Comparison of ENCODE assay signal across 10 mouse cellular contexts in genomic region chr13:6636520-6636919, GRCm38 (mm10). TPM values are rescaled to one million over a fixed set of nuclear protein-coding genes. Genes with fewer than 3 reads are reported as not detected.
A peak's percentile ranks its signal among the peaks of the same experiment; 100 is the strongest.
DNase-seq lines count a peak whose midpoint lies in the region; ATAC-seq and TF ChIP-seq lines count a peak whose summit lies in the region.
"Had no signal": no experiment of that assay in that cellular context is flagged by ENCODE, and none has a peak within 500 bp of the region (broad histone marks: within the 10 kb centered on the region; RNA-seq: fewer than 3 reads in every experiment).

No protein-coding gene starts in this region.

- DNase-seq in kidney, postnatal 14 days, result no peak
- DNase-seq in NIH3T3 (ENCODE audit: low read depth), result peak; percentile 48
- no peak for DNase-seq in heart, postnatal 0 days (ENCODE audit: low spot score)
- peak; percentile 60 to 62 for DNase-seq in monocyte, adult 2 months (ENCODE audit: low read depth in 1 of 2, low spot score in 2 of 2)
- DNase-seq in layer of hippocampus, postnatal 25 days (ENCODE audit: extremely low spot score in 1 of 2, low spot score in 1 of 2), result no peak
- DNase-seq: right cerebral cortex, postnatal 25 days; thymus, postnatal 25 days had no signal

- no peak overlapping the region for H3K4me2 ChIP-seq in kidney, embryonic 15.5 days
- no peak overlapping the region for H3K4me2 ChIP-seq in heart, postnatal 0 days (ENCODE audit: low read depth, low read length)
- no peak overlapping the region for H3K4me2 ChIP-seq in hindbrain, embryonic 13.5 days
- H3K4me2 ChIP-seq: embryonic facial prominence, embryonic 13.5 days had no signal

- TF ChIP-seq EP300 in heart, postnatal 0 days (IDR thresholded peaks at IDR 0.05; ENCODE audit: low read depth), result no peak

- peak overlapping the region; percentile 34; the same call in 1 of the 2 replicates for H3K27ac ChIP-seq in kidney, embryonic 15.5 days
- H3K27ac ChIP-seq in heart, postnatal 0 days (ENCODE audit: low read depth), result peak overlapping the region; percentile 93; the same call in 1 of the 2 replicates
- no peak overlapping the region for H3K27ac ChIP-seq in hindbrain, embryonic 13.5 days
- H3K27ac ChIP-seq: embryonic facial prominence, embryonic 13.5 days had no signal

- no peak for ATAC-seq in kidney, embryonic 15.5 days (replicated peaks; ENCODE audit: low FRiP score)
- ATAC-seq in heart, postnatal 0 days (ENCODE audit: insufficient read depth, low read depth), result no peak
- ATAC-seq in hindbrain, embryonic 13.5 days (ENCODE audit: low FRiP score), result no peak

- 64% methylated on average over 6 of the region's 6 CpGs for WGBS in kidney, embryonic 15.5 days
- WGBS in heart, postnatal 0 days, result 52% methylated on average over 6 of the region's 6 CpGs
- WGBS in hindbrain, embryonic 13.5 days, result 68% methylated on average over 6 of the region's 6 CpGs

- no peak overlapping the region for H3K4me3 ChIP-seq in kidney, embryonic 15.5 days (replicated peaks)
- no peak overlapping the region for H3K4me3 ChIP-seq in heart, postnatal 0 days (ENCODE audit: low read depth, low read length)
- H3K4me3 ChIP-seq in hindbrain, embryonic 13.5 days, result no peak overlapping the region
- H3K4me3 ChIP-seq: embryonic facial prominence, embryonic 13.5 days had no signal

- no peak for TF ChIP-seq CTCF in heart, postnatal 0 days (IDR thresholded peaks at IDR 0.05; ENCODE audit: low read depth)

- no peaks in the 10 kb centered on the region for H3K9me3 ChIP-seq in kidney, embryonic 15.5 days (replicated peaks)
- H3K9me3 ChIP-seq in heart, postnatal 0 days (replicated peaks; ENCODE audit: control insufficient read depth, low read length), result no peaks in the 10 kb centered on the region
- no peaks in the 10 kb centered on the region for H3K9me3 ChIP-seq in hindbrain, embryonic 13.5 days
- H3K9me3 ChIP-seq: embryonic facial prominence, embryonic 13.5 days had no signal

- H3K36me3 ChIP-seq in kidney, embryonic 15.5 days, result no peaks in the 10 kb centered on the region
- H3K36me3 ChIP-seq in heart, postnatal 0 days (replicated peaks; ENCODE audit: control insufficient read depth, insufficient read depth, low read length), result no peaks in the 10 kb centered on the region; the same call in 1 of the 2 replicates
- peaks cover 7% of the 10 kb centered on the region; the same call in 1 of the 2 replicates for H3K36me3 ChIP-seq in hindbrain, embryonic 13.5 days
- H3K36me3 ChIP-seq: embryonic facial prominence, embryonic 13.5 days had no signal

- no peak overlapping the region for H3K9ac ChIP-seq in kidney, embryonic 15.5 days
- H3K9ac ChIP-seq in heart, postnatal 0 days (replicated peaks; ENCODE audit: low read depth, low read length), result no peak overlapping the region
- no peak overlapping the region for H3K9ac ChIP-seq in hindbrain, embryonic 13.5 days
- H3K9ac ChIP-seq: embryonic facial prominence, embryonic 13.5 days had no signal

- H3K4me1 ChIP-seq in kidney, embryonic 15.5 days, result peaks cover 36% of the 10 kb centered on the region
- peaks cover 47% of the 10 kb centered on the region for H3K4me1 ChIP-seq in heart, postnatal 0 days (ENCODE audit: control insufficient read depth, insufficient read depth)
- peaks cover 12% of the 10 kb centered on the region for H3K4me1 ChIP-seq in hindbrain, embryonic 13.5 days (replicated peaks)

- no peaks in the 10 kb centered on the region for H3K27me3 ChIP-seq in kidney, embryonic 15.5 days
- H3K27me3 ChIP-seq in heart, postnatal 0 days (ENCODE audit: control insufficient read depth, insufficient read depth, low read length), result no peaks in the 10 kb centered on the region
- no peaks in the 10 kb centered on the region for H3K27me3 ChIP-seq in hindbrain, embryonic 13.5 days
- H3K27me3 ChIP-seq: embryonic facial prominence, embryonic 13.5 days had no signal

RNA-seq across cellular contexts. Expression of gene Pfkp, which starts 12.1 kb away (rescaled TPM):
- 25.6 and 28.3 TPM in 2 replicates for polyA plus RNA-seq in kidney, embryonic 15.5 days (2015; fragmentation: Nextera tagmentation; extraction: Ambion mirVana)
- 149 and 162 TPM in 2 replicates for total RNA-seq in heart, postnatal 0 days (2014; rRNA removed; ENCODE audit: low replicate concordance)
- 77.3 and 82.9 TPM in 2 replicates for polyA plus RNA-seq in heart, postnatal 0 days (2015; fragmentation: Nextera tagmentation; extraction: Ambion mirVana)
- polyA plus RNA-seq in hindbrain, embryonic 13.5 days (2015; fragmentation: Nextera tagmentation; extraction: Ambion mirVana), result 213 and 231 TPM in 2 replicates
- total RNA-seq in layer of hippocampus, postnatal 25 days (2021), result 100 to 1,000 TPM; 201 to 202 TPM

Comparison
In these comparisons a context has a peak if more than half of its experiments do, and no peak if none do; other contexts are left out.
1. DNase-seq: peak in NIH3T3 (single experiment) and monocyte, adult 2 months (2 of 2); none in kidney, postnatal 14 days (single experiment), heart, postnatal 0 days (single experiment) and layer of hippocampus, postnatal 25 days (0 of 2).